Mouse (Mus musculus) heart, adult 2 months (tissue): ENCODE measurements around the gene Rab7b. TPM values are rescaled to one million over a fixed set of nuclear protein-coding genes. Genes with fewer than 3 reads are reported as not detected.

Experiments used
- DNase-seq, 2 experiments: peaks; one replicate each; pipeline ENCODE4 v3.0.0; 2021
- H3K27ac ChIP-seq: fragments of 200-600 bp; 2 replicates; pipeline ENCODE4 v1.8.1; 2022
- H3K27me3 ChIP-seq: fragments of 200-500 bp; 2 replicates; pipeline ENCODE4 v1.6.1; 2012; ENCODE audit warnings: mild to moderate bottlenecking, low read length, inconsistent platforms, mixed read lengths; ENCODE audit not compliant: control insufficient read depth, insufficient read depth
- H3K36me3 ChIP-seq: fragments of 200-500 bp; 2 replicates; pipeline ENCODE4 v1.6.1; 2012; ENCODE audit warnings: low read length, inconsistent platforms; ENCODE audit not compliant: control insufficient read depth, insufficient read depth
- H3K4me1 ChIP-seq: fragments of 200-500 bp; 2 replicates; pipeline ENCODE4 v1.6.1; 2011; ENCODE audit warnings: low read length; ENCODE audit not compliant: control insufficient read depth, insufficient read depth
- H3K4me3 ChIP-seq: fragments of 200-600 bp; 2 replicates; pipeline ENCODE4 v1.8.1; 2022
- H3K79me2 ChIP-seq: fragments of 200-500 bp; replicated peaks from 2 replicates; pipeline ENCODE4 v1.6.1; 2012; ENCODE audit warnings: mild to moderate bottlenecking, inconsistent platforms, low read length, moderate library complexity, mixed read lengths; ENCODE audit not compliant: control insufficient read depth, insufficient read depth
- H3K9ac ChIP-seq: fragments of 200-500 bp; 2 replicates; pipeline ENCODE4 v1.6.1; 2012; ENCODE audit warnings: low read depth, mild to moderate bottlenecking, control low read depth, inconsistent platforms, low read length, mixed read lengths
- CTCF ChIP-seq: fragments of 200-600 bp; IDR thresholded peaks from 2 replicates; pipeline ENCODE4 v1.8.1; 2022; ENCODE audit warnings: antibody characterized with exemption, mild to moderate bottlenecking, moderate library complexity
- EP300 ChIP-seq: fragments of 200-500 bp; IDR thresholded peaks from 2 replicates; pipeline ENCODE4 v1.6.1; 2011; ENCODE audit warnings: low read depth, low read length, control low read depth; ENCODE audit not compliant: insufficient read depth
- POLR2A ChIP-seq: fragments of 200-500 bp; IDR thresholded peaks from 2 replicates; pipeline ENCODE4 v1.6.1; 2011; ENCODE audit warnings: mild to moderate bottlenecking, low read depth, low read length, control low read depth; ENCODE audit not compliant: insufficient read depth
- WGBS: fragments of 180-500 bp; shearing (Covaris S2); methylation state at CpG from one replicate; pipeline ENCODE4 v1.1.7; 2018; 5-methylcytosine and 5-hydroxymethylcytosine counted together
- intact Hi-C: fragments of 180-260 bp; cut with DNase I; formaldehyde crosslinking; loops from one replicate; pipeline ENCODE4 v1.15.1; 2025
- polyA plus RNA-seq: library from polyadenylated mRNA; depleted of rRNA; stranded (reverse); fragments of >200 nt; gene quantifications from 2 replicates; pipeline ENCODE4 v1.2.3, GENCODE M21; 2012
- total RNA-seq, 2 experiments: library from RNA; stranded (reverse); gene quantifications; 2 replicates each; pipeline ENCODE4 v1.2.3; 2021

Gene Rab7b
- total and polyA plus RNA-seq, 3 experiments = 3.0 to 3.7 (median 3.5) TPM

DNA sequence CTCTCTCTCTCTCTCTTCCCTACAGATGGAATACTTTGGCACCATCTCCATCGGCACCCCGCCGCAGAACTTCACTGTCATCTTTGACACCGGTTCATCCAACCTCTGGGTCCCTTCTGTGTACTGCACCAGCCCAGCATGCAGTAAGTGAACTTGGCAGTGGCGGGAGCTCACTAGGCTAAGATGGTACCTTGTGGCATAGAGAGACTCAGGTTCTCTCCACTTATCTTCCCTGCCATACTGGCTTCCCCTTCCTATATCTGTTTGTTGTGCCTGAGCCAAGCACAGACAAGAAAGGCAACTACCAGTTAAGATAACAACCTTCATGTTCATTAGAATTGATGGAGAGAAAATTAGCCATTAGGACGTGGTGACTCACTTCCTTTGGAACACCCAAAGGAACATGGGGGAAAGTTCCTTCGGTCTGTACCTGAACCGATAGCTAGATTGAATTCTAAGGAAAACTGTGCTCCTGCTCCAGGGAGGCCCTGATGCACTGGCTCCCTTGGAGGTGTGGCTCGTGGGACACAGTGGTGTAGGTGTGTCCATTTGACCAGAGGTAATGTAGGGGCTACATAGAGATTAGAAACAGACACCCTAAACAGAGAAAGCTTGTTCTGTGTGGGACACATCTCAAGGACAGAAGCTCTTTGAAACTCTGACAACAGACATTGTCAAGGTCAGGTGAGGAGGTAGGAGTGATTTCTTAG lies 25.1 kb upstream of the Rab7b start:
- no peak for TF ChIP-seq EP300
- TF ChIP-seq POLR2A = no peak
- no peak for TF ChIP-seq CTCF

DNA sequence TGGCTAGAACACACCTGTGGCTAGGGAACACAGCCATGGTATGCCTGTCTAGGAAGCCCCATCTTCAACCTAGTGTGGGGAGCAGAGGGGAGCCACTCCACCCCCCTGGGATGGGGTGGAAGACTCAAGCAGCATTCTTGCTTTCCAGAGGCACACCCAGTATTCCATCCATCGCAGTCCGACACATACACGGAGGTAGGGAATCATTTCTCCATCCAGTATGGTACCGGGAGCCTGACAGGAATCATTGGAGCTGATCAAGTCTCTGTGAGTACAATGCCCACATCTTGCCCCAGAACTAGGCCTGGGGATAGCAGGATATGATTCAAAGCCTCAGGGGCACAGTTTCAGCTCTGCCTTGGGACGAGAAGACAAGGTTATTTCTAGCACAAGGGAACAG lies 24.4 kb upstream of the Rab7b start:
- Histone ChIP-seq H3K4me1 (no peaks in the 10 kb centered on the region), H3K9ac (no peak overlapping the region), H3K4me3 (no peak overlapping the region), H3K27ac (no peak overlapping the region), H3K79me2 (no peaks in the 10 kb centered on the region), H3K27me3 (no peaks in the 10 kb centered on the region), H3K36me3 (no peaks in the 10 kb centered on the region)
- intact Hi-C loops = loop anchor here (10.0 kb wide), 1 partner anchor 389 kb away; the partner anchor contains the start of gene Ikbke
- TF ChIP-seq POLR2A = no peak
- TF ChIP-seq EP300 = no peak
- TF ChIP-seq CTCF = no peak
- DNase-seq = no peak
- 89% methylated on average over 5 of the region's 5 CpGs for WGBS

More for the DNA sequence above, 25.1 kb upstream of the Rab7b start:
- Histone ChIP-seq H3K79me2 (no peaks in the 10 kb centered on the region), H3K4me1 (no peaks in the 10 kb centered on the region), H3K36me3 (no peaks in the 10 kb centered on the region), H3K4me3 (no peak overlapping the region), H3K27ac (no peak overlapping the region), H3K27me3 (no peaks in the 10 kb centered on the region), H3K9ac (no peak overlapping the region)
- no peak for DNase-seq
- intact Hi-C loops = loop anchor here (10.0 kb wide), 1 partner anchor 389 kb away; the partner anchor contains the start of gene Ikbke
- WGBS = 65% methylated on average over 9 of the region's 9 CpGs

DNA sequence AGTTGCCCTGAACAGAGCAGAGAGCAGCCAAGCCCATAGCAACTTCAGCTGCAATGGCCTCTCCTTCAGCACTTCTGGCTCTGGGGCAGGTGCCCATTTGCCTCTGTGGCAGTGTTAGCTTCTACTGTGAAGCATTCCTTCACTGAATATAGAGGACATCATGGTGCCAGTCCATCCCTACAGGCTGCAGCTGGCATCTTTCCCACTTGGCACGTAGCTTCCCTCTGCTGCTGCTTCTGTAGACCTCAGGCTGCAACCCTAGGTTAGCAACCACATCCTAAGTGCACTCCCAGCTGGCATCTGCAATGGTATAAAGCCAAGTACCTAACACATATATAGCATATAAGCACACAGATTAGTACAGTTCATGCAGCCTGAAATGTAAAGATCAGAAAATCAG lies 22.6 kb upstream of the Rab7b start:
- Histone ChIP-seq H3K36me3 (no peaks in the 10 kb centered on the region), H3K4me3 (no peak overlapping the region), H3K27me3 (no peaks in the 10 kb centered on the region), H3K9ac (no peak overlapping the region), H3K4me1 (no peaks in the 10 kb centered on the region), H3K27ac (no peak overlapping the region), H3K79me2 (no peaks in the 10 kb centered on the region)
- intact Hi-C loops = loop anchor here (10.0 kb wide), 1 partner anchor 391 kb away; the partner anchor contains the start of gene Ikbke
- no peak for DNase-seq
- no peak for TF ChIP-seq POLR2A
- no peak for TF ChIP-seq CTCF
- no peak for TF ChIP-seq EP300
- 30% methylated on average over 1 of the region's 1 CpGs for WGBS

DNA sequence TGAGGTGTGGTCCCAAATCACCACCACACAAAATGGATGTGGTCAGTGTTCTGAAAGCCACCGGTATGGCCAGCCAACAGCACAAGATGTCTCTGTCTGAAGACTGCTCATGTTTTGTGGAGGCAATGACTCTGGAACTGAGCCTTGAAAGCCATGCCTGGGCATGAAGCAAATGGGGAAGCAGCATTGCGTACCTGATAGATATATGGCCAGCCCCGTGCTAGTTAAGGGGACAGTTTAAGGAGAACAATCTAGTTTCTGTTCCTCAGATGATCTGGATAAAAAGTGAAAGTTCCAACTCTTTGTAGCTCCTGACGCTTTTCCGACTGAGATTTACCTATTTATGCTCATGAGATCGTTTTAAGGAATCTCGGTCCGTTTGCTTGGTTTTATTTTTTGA lies 17.4 kb upstream of the Rab7b start:
- H3K4me1 ChIP-seq = no peaks in the 10 kb centered on the region
- no peaks in the 10 kb centered on the region for H3K27me3 ChIP-seq
- 84% methylated on average over 8 of the region's 8 CpGs for WGBS
- H3K36me3 ChIP-seq = no peaks in the 10 kb centered on the region
- no peak overlapping the region for H3K27ac ChIP-seq
- no peaks in the 10 kb centered on the region for H3K79me2 ChIP-seq
- TF ChIP-seq POLR2A (no peak), EP300 (no peak), CTCF (no peak)
- no peak overlapping the region for H3K4me3 ChIP-seq
- intact Hi-C loops = no loop called here
- no peak for DNase-seq
- H3K9ac ChIP-seq = no peak overlapping the region

DNA sequence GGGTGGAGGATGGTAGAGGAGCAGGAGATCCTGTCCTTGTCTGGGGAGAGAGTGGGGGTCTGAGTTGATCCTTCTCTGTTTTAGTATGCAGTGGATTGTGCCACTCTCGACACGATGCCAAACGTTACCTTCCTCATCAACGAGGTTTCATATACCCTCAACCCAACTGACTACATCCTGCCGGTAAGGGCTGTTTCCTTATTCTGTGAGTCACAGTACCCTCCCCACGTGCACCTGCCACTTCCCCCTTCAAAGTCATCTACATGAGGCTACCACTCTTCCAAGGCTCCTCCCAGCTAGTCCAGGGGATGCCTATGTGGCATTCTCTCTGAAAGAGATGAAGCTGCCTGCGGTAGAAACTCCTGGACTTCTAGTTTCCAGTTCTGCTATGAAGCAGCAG lies 16.1 kb upstream of the Rab7b start:
- Histone ChIP-seq H3K4me3 (no peak overlapping the region), H3K36me3 (no peaks in the 10 kb centered on the region), H3K79me2 (no peaks in the 10 kb centered on the region), H3K27ac (no peak overlapping the region), H3K9ac (no peak overlapping the region), H3K4me1 (no peaks in the 10 kb centered on the region), H3K27me3 (no peaks in the 10 kb centered on the region)
- DNase-seq = no peak
- TF ChIP-seq EP300 (no peak), POLR2A (no peak), CTCF (no peak)
- intact Hi-C loops = no loop called here
- WGBS = 60% methylated on average over 7 of the region's 7 CpGs

DNA sequence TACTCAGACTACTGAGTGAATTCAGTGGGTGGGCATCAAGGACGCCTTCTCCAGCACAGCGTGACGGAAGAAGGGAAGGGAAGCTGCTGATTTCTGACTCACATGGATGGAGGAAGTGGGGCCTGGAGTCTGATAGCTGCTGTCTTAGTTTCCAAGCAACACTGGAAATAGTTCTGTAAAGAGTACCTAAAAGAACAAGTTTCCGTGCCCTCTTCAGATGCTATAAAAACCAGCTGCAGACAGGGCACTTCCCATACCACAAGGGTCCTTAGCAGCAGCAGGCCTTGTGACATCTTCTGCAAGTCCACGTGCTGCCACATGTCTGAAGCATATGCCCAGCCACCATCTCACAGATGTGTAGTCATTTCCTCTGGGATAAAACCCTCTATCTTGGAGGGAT lies 8.9 kb upstream of the Rab7b start:
- intact Hi-C loops = no loop called here
- no peak for DNase-seq
- Histone ChIP-seq H3K4me3 (no peak overlapping the region), H3K4me1 (no peaks in the 10 kb centered on the region), H3K9ac (no peak overlapping the region), H3K27me3 (no peaks in the 10 kb centered on the region), H3K27ac (no peak overlapping the region), H3K36me3 (no peaks in the 10 kb centered on the region), H3K79me2 (no peaks in the 10 kb centered on the region)
- whole genome bisulfite sequencing = 45% methylated on average over 5 of the region's 5 CpGs
- TF ChIP-seq POLR2A = no peak
- no peak for TF ChIP-seq EP300
- TF ChIP-seq CTCF = no peak
